Mouse (Mus musculus): ENCODE data around the gene Pex14.

GRCm38 (mm10) chr4:148968859-148969258 lies 130.8 kb downstream of the Pex14 start:
- TF ChIP-seq POLR2A (IDR thresholded peaks at IDR 0.05; ENCODE audit: extremely low read depth, insufficient read depth, low read length) = no peak
- no peak for TF ChIP-seq CTCF (IDR thresholded peaks at IDR 0.05; ENCODE audit: low read depth, low read length)

Data from liver, adult 2 months (tissue).